Mouse (Mus musculus) megakaryocyte, embryonic 14.5 days (primary cell): ENCODE measurements around the gene Cacnb2.

Source experiments
- FLI1 ChIP-seq: IDR thresholded peaks from 2 replicates; pipeline ENCODE4 v1.6.1; 2012; ENCODE audit warnings: low read length, inconsistent platforms, mixed read lengths
- GATA1 ChIP-seq: IDR thresholded peaks from 3 replicates; pipeline ENCODE4 v1.6.1; 2012; ENCODE audit warnings: mixed read lengths, low read length, inconsistent platforms, borderline replicate concordance

DNA sequence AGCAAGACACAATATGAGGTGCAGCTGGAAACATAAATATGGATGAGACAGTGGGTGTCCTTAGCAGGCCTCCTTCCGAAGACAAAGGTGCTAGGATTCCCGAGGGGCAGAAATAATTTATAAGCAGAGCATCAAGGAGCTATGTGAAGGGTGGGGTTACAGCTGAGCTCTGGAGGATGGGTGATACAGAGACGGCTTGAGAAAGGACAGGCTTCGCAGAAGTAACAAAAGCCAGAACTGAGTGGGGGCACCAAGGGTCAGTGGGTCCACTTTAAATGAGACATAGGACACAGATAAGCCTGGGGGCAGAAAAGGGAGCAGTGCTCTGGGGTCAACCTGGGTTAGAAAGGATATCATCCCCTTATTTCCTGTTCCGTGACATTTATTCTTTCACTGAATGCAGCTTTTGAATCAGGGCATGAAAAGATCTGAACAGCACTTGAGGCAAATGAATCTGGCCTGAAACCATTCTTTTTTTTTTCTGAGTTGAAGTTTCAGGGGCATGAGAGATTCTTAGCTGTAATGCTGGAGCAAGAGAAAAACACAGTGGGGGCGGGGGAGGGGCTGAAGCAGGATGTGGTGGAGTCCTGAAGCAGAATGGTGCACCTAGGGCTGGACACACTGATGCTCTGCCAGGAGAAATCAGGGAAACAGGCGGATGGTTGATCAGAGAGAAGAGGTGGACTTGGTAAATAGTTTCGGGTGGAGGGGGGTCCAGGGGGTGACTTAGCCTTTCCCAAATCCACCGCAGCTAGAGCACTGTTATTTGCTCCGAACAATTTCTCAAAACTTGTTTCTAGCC is 304.4 kb downstream of the Cacnb2 start:
- TF ChIP-seq GATA1, result no peak
- no peak for TF ChIP-seq FLI1
